Mouse (Mus musculus) frontal cortex, adult (tissue): ENCODE data around the gene Gckr.

ENCODE experiments used
- ATAC-seq: cut with Nextera tagmentation; 2 replicates; pipeline ENCODE4 v1.9.2; 2017; ENCODE audit warnings: mild to moderate bottlenecking, moderate library complexity, mixed read lengths; ENCODE audit not compliant: low TSS enrichment

Gene Gckr

GRCm38 (mm10) chr5:31297047-31297757, at the start of gene Gckr:
Gene Gckr (plus strand): TSS chr5:31297443.
- no peak for ATAC-seq

GRCm38 (mm10) chr5:31250716-31251115, 46.5 kb upstream of the Gckr start:
- no peak for ATAC-seq

GRCm38 (mm10) chr5:31251541-31252101, 45.6 kb upstream of the Gckr start, which contains the start of gene Krtcap3:
Gene Krtcap3 (plus strand): TSS chr5:31251691.
- peak; percentile 28 for ATAC-seq

- ATAC-seq, result peak; percentile 25; the same call in 1 of the 2 replicates
Observed at GRCm38 (mm10) chr5:31252151-31252550, 45.1 kb upstream of the Gckr start.

DNA sequence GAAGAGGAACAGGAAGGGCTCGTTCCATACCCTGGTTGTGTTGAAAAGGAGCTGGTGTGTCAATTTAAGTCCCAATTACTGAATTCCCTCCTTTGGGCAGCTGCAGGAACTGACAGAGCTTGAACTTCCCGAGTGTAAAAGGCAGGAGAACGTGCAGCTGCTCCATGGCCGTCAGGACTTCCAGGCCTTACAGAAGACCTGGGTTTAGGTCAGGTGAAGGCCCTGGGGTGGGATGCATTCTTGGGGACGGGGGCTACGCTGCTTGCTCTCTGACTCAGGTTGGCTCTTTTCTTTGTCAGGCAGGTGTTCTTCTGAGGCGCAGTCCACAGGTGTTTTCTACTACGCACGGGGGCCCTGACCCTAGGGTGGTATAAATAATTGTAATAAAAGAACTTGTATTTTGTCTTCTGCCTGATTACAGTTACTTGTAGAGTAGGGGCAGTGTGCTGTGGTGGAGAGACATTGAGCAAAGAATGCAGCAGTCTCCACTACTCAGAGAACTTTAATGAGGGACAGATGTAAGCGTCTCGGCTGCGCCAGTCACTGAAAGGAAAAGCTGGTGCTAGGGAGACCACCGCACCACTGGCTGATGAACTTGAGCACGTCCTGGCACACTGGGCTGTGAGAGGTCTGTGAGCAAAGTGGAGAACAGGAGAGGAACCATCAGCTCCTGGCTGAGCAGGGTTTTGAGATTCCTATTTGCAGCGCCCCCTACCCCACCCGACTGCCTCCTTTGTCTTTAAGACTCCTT, 44.3 kb upstream of the Gckr start:
- no peak for ATAC-seq

- no peak for ATAC-seq
Observed at GRCm38 (mm10) chr5:31253806-31254205, 43.4 kb upstream of the Gckr start.

GRCm38 (mm10) chr5:31254452-31254851, 42.8 kb upstream of the Gckr start:
- no peak for ATAC-seq

- ATAC-seq, result no peak
Observed at GRCm38 (mm10) chr5:31254901-31255300, 42.3 kb upstream of the Gckr start.

GRCm38 (mm10) chr5:31255381-31255780, 41.9 kb upstream of the Gckr start:
- no peak for ATAC-seq

- no peak for ATAC-seq
Observed at GRCm38 (mm10) chr5:31255971-31256370, 41.3 kb upstream of the Gckr start.

GRCm38 (mm10) chr5:31257616-31258015, 39.6 kb upstream of the Gckr start:
- no peak for ATAC-seq

GRCm38 (mm10) chr5:31266101-31266500, 31.1 kb upstream of the Gckr start:
- ATAC-seq, result no peak

DNA sequence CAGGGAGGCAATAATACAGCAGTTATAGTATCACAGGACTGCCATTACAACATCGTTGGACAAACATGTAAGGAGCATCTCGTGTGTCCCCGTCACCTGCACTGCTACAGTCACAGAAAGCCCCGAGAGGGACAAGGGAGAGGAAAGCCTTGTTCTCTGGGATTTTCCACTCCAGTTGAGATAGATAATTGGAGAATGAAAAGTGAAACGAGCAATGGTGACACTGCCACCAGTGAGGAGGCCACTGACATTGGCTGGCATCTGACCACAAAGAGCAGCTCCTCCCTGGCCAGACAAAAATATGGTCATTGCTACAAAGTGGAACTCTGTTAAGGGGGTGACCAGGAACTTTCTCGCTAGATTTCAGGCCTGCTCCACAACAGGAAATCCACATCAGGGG, 29.6 kb upstream of the Gckr start:
- ATAC-seq, result no peak

DNA sequence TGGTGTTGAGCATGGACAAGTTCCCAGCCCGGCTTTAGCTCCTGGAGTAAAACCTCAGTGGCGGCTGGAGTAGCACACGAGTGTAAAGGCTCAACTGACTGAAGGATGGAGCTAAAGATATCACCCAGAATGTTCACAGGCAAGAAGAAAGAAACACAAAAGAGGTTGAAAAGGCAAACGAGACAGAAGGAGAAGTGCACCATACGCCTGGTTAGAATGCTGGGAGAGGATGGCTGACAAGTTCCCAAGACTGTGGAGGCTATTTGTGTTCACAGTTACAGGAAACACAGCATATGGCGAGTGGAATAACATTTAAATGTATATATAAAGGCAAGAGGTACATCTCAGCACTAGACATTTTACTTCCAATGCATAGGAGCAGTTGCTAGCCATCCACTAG, 24.2 kb upstream of the Gckr start:
- ATAC-seq, result peak; percentile 89

GRCm38 (mm10) chr5:31279245-31279988, 17.8 kb upstream of the Gckr start:
- ATAC-seq, result no peak

DNA sequence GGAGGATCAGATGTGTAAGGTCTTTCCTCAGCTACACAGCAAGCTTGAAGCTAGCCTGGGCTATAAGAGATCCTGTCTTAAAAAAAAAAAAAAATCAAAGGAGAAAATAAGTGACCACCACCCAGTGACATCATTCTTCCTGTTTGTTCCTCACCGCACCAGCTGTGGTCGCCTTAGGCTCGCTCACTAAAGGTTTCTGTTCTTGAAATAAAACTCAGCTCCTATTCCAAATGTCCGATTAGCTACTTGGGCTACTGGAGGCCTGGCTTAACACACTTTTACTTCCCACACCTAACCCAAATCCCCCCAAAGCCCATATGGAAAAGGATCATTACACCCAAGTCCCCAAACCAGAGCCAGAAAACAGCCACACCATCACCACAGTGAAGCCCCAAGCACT, 9.0 kb upstream of the Gckr start:
- ATAC-seq, result no peak

DNA sequence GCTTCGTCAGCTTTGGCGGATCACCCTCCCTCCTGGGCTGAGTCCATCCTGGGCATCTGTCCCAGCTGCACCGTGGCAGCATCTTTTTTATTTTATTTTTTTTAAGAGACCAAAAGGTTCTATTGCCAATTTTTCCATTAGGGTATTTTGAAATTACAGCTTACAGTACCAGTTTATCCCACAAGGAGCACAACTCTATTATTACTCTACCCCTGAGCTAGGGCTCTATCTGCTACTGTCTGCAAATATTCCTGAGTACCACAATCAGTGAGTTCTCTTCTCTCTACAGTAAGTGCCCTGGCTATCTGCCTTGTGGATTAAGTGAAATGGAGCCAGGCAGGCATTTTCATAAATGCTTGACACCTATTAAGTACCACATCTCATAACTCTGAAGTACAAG, 8.6 kb upstream of the Gckr start:
- no peak for ATAC-seq

DNA sequence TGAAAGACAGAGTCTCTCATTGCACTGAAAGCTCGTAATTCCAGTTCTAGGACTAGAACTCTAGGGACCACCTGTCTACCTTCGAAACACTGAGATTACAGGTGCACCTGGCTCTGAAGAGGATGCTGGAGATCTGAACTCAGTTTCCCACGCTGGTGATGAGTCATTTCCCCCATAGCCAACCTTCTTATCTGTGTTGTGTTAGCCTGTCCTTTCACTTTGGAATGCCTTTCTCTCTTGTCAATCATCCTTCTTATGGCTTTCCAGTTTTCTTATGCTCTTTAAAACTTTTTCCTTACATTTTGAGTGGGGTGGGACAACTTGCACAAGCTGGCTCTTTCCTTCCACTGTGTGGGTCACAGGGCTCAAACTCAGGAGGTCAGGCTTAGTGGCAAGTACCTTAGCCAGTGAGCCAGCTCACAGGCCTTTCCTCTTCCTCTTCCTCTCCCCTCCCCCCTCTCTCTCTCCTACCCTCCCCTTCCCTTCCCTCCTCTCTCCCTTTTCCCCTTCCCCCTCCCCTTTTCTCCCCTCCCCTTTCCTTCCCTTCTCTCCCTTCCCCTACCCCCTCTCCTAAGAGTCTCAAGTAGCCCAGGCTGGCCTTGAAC, 7.5 kb upstream of the Gckr start:
- no peak for ATAC-seq

GRCm38 (mm10) chr5:31290521-31291360, 6.5 kb upstream of the Gckr start, which contains the start of gene Ift172:
Gene Ift172 (minus strand): TSS chr5:31291116.
- peak; percentile 88 for ATAC-seq

DNA sequence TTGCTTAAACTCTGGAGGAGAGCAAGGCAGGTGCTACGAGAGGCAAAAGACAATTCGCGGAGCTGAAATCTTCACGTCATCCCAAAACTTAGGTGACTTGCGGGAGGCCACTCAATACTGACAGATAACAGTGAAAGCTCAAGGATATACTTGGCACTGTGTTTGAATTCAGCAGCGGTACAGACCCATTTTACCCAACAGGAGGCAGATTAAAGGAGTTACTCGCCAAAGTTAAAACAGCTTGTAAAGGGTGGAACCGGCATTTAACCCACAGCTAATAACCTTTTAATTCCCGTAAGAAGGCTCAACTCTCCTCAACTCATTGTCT, 5.9 kb upstream of the Gckr start:
- no peak; the same call in 1 of the 2 replicates for ATAC-seq
